In genomic region chr1:74313049-74313692, GRCm38 (mm10) we compare ENCODE assay signal across 8 mouse cellular contexts. TPM values are rescaled to one million over a fixed set of nuclear protein-coding genes. Genes with fewer than 3 reads are reported as not detected.
DNase-seq lines count a peak whose midpoint lies in the region; ATAC-seq and TF ChIP-seq lines count a peak whose summit lies in the region.

No protein-coding gene starts in this region.

- H3K4me2 ChIP-seq in forebrain, embryonic 12.5 days = no peak overlapping the region
- no peak overlapping the region for H3K4me2 ChIP-seq in hindbrain, embryonic 16.5 days (ENCODE audit: low read length)

- no peaks in the 10 kb centered on the region; the same call in 1 of the 2 replicates for H3K4me1 ChIP-seq in bone marrow, adult 2 months (ENCODE audit: control insufficient read depth, insufficient read depth, low read length)
- no peaks in the 10 kb centered on the region for H3K4me1 ChIP-seq in forebrain, embryonic 12.5 days
- H3K4me1 ChIP-seq in hindbrain, embryonic 16.5 days (ENCODE audit: control insufficient read depth, insufficient read depth, low read depth, low read length) = no peaks in the 10 kb centered on the region

- H3K4me3 ChIP-seq in bone marrow, adult 2 months (replicated peaks; ENCODE audit: control insufficient read depth, low read depth, low read length) = no peak overlapping the region
- H3K4me3 ChIP-seq in forebrain, embryonic 12.5 days (replicated peaks) = no peak overlapping the region
- no peak overlapping the region for H3K4me3 ChIP-seq in hindbrain, embryonic 16.5 days (ENCODE audit: low read length)

- H3K27me3 ChIP-seq in forebrain, embryonic 12.5 days = no peaks in the 10 kb centered on the region
- H3K27me3 ChIP-seq in hindbrain, embryonic 16.5 days (replicated peaks; ENCODE audit: control insufficient read depth, insufficient read depth, low read length) = no peaks in the 10 kb centered on the region
- no peaks in the 10 kb centered on the region for H3K27me3 ChIP-seq in splenic B cell, adult 2 months (ENCODE audit: control insufficient read depth, insufficient read depth, low read length, poor library complexity, severe bottlenecking)

- H3K36me3 ChIP-seq in forebrain, embryonic 12.5 days (replicated peaks) = no peaks in the 10 kb centered on the region
- no peaks in the 10 kb centered on the region for H3K36me3 ChIP-seq in hindbrain, embryonic 16.5 days (ENCODE audit: control insufficient read depth, insufficient read depth, low read length)
- H3K36me3 ChIP-seq in splenic B cell, adult 2 months (ENCODE audit: control insufficient read depth, insufficient read depth, low read length, poor library complexity, severe bottlenecking) = no peaks in the 10 kb centered on the region

- ATAC-seq in forebrain, embryonic 12.5 days (ENCODE audit: low FRiP score) = 0 out of 2 replicates have a peak, but pooled peaks have one; percentile 53
- ATAC-seq in hindbrain, embryonic 16.5 days = peak; percentile 77

- intact Hi-C loops in left cerebral cortex, postnatal 10 days (cut with DNase I) = loop anchor here (2.0 to 5.0 kb wide), 2 partner anchors 50 to 139 kb away; partner anchors contain the start of gene Catip

- peak; percentile 74 for DNase-seq in adrenal gland, postnatal 10 days
- DNase-seq in adrenal gland, postnatal 4 days (ENCODE audit: low spot score in 2 of 2) = no peak
- peak; percentile 71 to 84 for DNase-seq in left cerebral cortex, postnatal 10 days (ENCODE audit: extremely low spot score in 1 of 2, low spot score in 2 of 2)
- peak; percentile 74 for DNase-seq in mesoderm, embryonic 11.5 days (ENCODE audit: low read depth, low spot score)
- DNase-seq in splenic B cell, adult 2 months (ENCODE audit: low read depth, low spot score) = peak; percentile 89

- no peak overlapping the region for H3K27ac ChIP-seq in bone marrow, adult 2 months (ENCODE audit: control insufficient read depth, insufficient read depth, low read depth, low read length, poor library complexity)
- no peak overlapping the region for H3K27ac ChIP-seq in forebrain, embryonic 12.5 days
- H3K27ac ChIP-seq in hindbrain, embryonic 16.5 days (ENCODE audit: low read depth, low read length) = no peak overlapping the region

- H3K9me3 ChIP-seq in forebrain, embryonic 12.5 days = no peaks in the 10 kb centered on the region
- no peaks in the 10 kb centered on the region for H3K9me3 ChIP-seq in hindbrain, embryonic 16.5 days (ENCODE audit: control insufficient read depth, low read length)

- peak; percentile 32; the same call in 1 of the 2 replicates for TF ChIP-seq CTCF in bone marrow, adult 2 months (IDR thresholded peaks at IDR 0.05; ENCODE audit: control insufficient read depth, insufficient read depth, low read length)

- H3K9ac ChIP-seq in forebrain, embryonic 12.5 days = no peak overlapping the region
- no peak overlapping the region for H3K9ac ChIP-seq in hindbrain, embryonic 16.5 days (ENCODE audit: low read depth, low read length)

- no peak for TF ChIP-seq POLR2A in bone marrow, adult 2 months (IDR thresholded peaks at IDR 0.05; ENCODE audit: borderline replicate concordance, control insufficient read depth, low read depth, low read length)

- 3% methylated on average over 3 of the region's 3 CpGs for WGBS in bone marrow, adult 2 months
- WGBS in forebrain, embryonic 12.5 days = 6% methylated on average over 3 of the region's 3 CpGs
- WGBS in hindbrain, embryonic 16.5 days = 3% methylated on average over 3 of the region's 3 CpGs

RNA-seq across cellular contexts. Expression of gene Tmbim1, which starts 7.7 kb away (rescaled TPM):
- total RNA-seq in adrenal gland, postnatal 10 days (2021) = 10 to 100 TPM; 63.6 to 68.8 TPM
- 10 to 100 TPM; 65.8 to 72.4 TPM for total RNA-seq in adrenal gland, postnatal 4 days (2021)
- polyA plus RNA-seq in bone marrow, adult 2 months (2011; ENCODE audit: insufficient read depth, insufficient read length, low replicate concordance, missing spikeins) = 6.7 and 15.6 TPM in 2 replicates
- polyA plus RNA-seq in forebrain, embryonic 12.5 days (2016; fragmentation: Nextera tagmentation; extraction: Ambion mirVana) = 6.7 and 7.9 TPM in 2 replicates
- 11.7 and 12.2 TPM in 2 replicates for polyA plus RNA-seq in hindbrain, embryonic 16.5 days (2015; fragmentation: Nextera tagmentation; extraction: Ambion mirVana)
- total RNA-seq in left cerebral cortex, postnatal 10 days (2021) = 10 to 100 TPM; 10.4 to 11.2 TPM

RNA-seq across cellular contexts. Expression of gene Pnkd, which starts 28.4 kb away (rescaled TPM):
- 100 to 1,000 TPM; 116 to 139 TPM for total RNA-seq in adrenal gland, postnatal 10 days (2021)
- total RNA-seq in adrenal gland, postnatal 4 days (2021) = 10 to 100 TPM; 72.1 to 72.4 TPM
- 7.3 and 28.8 TPM in 2 replicates for polyA plus RNA-seq in bone marrow, adult 2 months (2011; ENCODE audit: insufficient read depth, insufficient read length, low replicate concordance, missing spikeins)
- 87.5 and 88.9 TPM in 2 replicates for polyA plus RNA-seq in forebrain, embryonic 12.5 days (2016; fragmentation: Nextera tagmentation; extraction: Ambion mirVana)
- polyA plus RNA-seq in hindbrain, embryonic 16.5 days (2015; fragmentation: Nextera tagmentation; extraction: Ambion mirVana) = 166 and 167 TPM in 2 replicates
- 100 to 1,000 TPM; 109 to 124 TPM for total RNA-seq in left cerebral cortex, postnatal 10 days (2021)

RNA-seq across cellular contexts. Expression of gene Aamp, which starts 28.6 kb away (rescaled TPM):
- 100 to 1,000 TPM; 151 to 159 TPM for total RNA-seq in adrenal gland, postnatal 10 days (2021)
- total RNA-seq in adrenal gland, postnatal 4 days (2021) = 100 to 1,000 TPM; 175 to 177 TPM
- 56.2 and 76.6 TPM in 2 replicates for polyA plus RNA-seq in bone marrow, adult 2 months (2011; ENCODE audit: insufficient read depth, insufficient read length, low replicate concordance, missing spikeins)
- polyA plus RNA-seq in forebrain, embryonic 12.5 days (2016; fragmentation: Nextera tagmentation; extraction: Ambion mirVana) = 184 and 190 TPM in 2 replicates
- 237 and 241 TPM in 2 replicates for polyA plus RNA-seq in hindbrain, embryonic 16.5 days (2015; fragmentation: Nextera tagmentation; extraction: Ambion mirVana)
- 100 to 1,000 TPM; 131 to 139 TPM for total RNA-seq in left cerebral cortex, postnatal 10 days (2021)

RNA-seq across cellular contexts. Expression of gene Gpbar1, which starts 34.8 kb away (rescaled TPM):
- under 1 TPM in 1 of 2 experiments, not detected in 1; 0.24 TPM for total RNA-seq in adrenal gland, postnatal 10 days (2021)
- total RNA-seq in adrenal gland, postnatal 4 days (2021) = under 1 TPM in 1 of 2 experiments, not detected in 1; 0.28 TPM
- not detected in 2 replicates for polyA plus RNA-seq in bone marrow, adult 2 months (2011; ENCODE audit: insufficient read depth, insufficient read length, low replicate concordance, missing spikeins)
- 0.18 and 0.29 TPM in 2 replicates for polyA plus RNA-seq in forebrain, embryonic 12.5 days (2016; fragmentation: Nextera tagmentation; extraction: Ambion mirVana)
- 0.20 TPM in 1 of 2 replicates, not detected in the other for polyA plus RNA-seq in hindbrain, embryonic 16.5 days (2015; fragmentation: Nextera tagmentation; extraction: Ambion mirVana)
- not detected for total RNA-seq in left cerebral cortex, postnatal 10 days (2021)

RNA-seq across cellular contexts. Expression of gene Catip, which starts 48.7 kb away (rescaled TPM):
- total RNA-seq in adrenal gland, postnatal 10 days (2021) = under 1 TPM; 0.33 to 0.45 TPM
- total RNA-seq in adrenal gland, postnatal 4 days (2021) = under 1 TPM; 0.48 to 0.50 TPM
- not detected in 2 replicates for polyA plus RNA-seq in bone marrow, adult 2 months (2011; ENCODE audit: insufficient read depth, insufficient read length, low replicate concordance, missing spikeins)
- polyA plus RNA-seq in forebrain, embryonic 12.5 days (2016; fragmentation: Nextera tagmentation; extraction: Ambion mirVana) = 0.60 and 1.1 TPM in 2 replicates
- 2.2 and 2.8 TPM in 2 replicates for polyA plus RNA-seq in hindbrain, embryonic 16.5 days (2015; fragmentation: Nextera tagmentation; extraction: Ambion mirVana)
- total RNA-seq in left cerebral cortex, postnatal 10 days (2021) = under 1 TPM; 0.41 to 0.45 TPM

Comparison
In these comparisons a context has a peak if more than half of its experiments do, and no peak if none do; other contexts are left out.
1. DNase-seq: peak in adrenal gland, postnatal 10 days (single experiment), left cerebral cortex, postnatal 10 days (2 of 2), mesoderm, embryonic 11.5 days (single experiment) and splenic B cell, adult 2 months (single experiment); none in adrenal gland, postnatal 4 days (0 of 2).
2. RNA of gene Tmbim1, which starts 7.7 kb away (total RNA-seq): 65.8 to 72.4 TPM in adrenal gland, postnatal 4 days and 63.6 to 68.8 TPM in adrenal gland, postnatal 10 days; 10.4 to 11.2 TPM in left cerebral cortex, postnatal 10 days; every median in the first group is over 4 times any median in the second.